Mouse (Mus musculus) embryonic fibroblast, embryonic 13.5 days (primary cell): ENCODE measurements around the gene Phxr2.

Experiments
- CTCF ChIP-seq: IDR thresholded peaks from 2 replicates; pipeline ENCODE4 v1.5.1; 2011; ENCODE audit warnings: mild to moderate bottlenecking, control low read depth, low read length, moderate library complexity, borderline replicate concordance; ENCODE audit not compliant: insufficient read depth
- POLR2A ChIP-seq: IDR thresholded peaks from 2 replicates; pipeline ENCODE4 v1.6.1; 2011; ENCODE audit warnings: low read depth, mild to moderate bottlenecking, control low read depth, low read length, moderate library complexity

GRCm38 (mm10) chr10:99161987-99162582 lies 36.0 kb upstream of the Phxr2 start:
- peak; percentile 37; the same call in 1 of the 2 replicates for TF ChIP-seq CTCF
- no peak for TF ChIP-seq POLR2A
